Mouse (Mus musculus): ENCODE measurements at regions not wholly inside any gene's neighbourhood (a gene's known extent, or its start where the extent isn't known, plus 50 kb on each side); places are given as distances from the start of the nearest gene placed in this dataset.

GRCm38 (mm10) chr7:123059718-123060337 lies 63.9 kb upstream of the Tnrc6a start:
- DNase-seq (ENCODE audit: extremely low spot score in 1 of 2, low spot score in 1 of 2), result no peak

DNA sequence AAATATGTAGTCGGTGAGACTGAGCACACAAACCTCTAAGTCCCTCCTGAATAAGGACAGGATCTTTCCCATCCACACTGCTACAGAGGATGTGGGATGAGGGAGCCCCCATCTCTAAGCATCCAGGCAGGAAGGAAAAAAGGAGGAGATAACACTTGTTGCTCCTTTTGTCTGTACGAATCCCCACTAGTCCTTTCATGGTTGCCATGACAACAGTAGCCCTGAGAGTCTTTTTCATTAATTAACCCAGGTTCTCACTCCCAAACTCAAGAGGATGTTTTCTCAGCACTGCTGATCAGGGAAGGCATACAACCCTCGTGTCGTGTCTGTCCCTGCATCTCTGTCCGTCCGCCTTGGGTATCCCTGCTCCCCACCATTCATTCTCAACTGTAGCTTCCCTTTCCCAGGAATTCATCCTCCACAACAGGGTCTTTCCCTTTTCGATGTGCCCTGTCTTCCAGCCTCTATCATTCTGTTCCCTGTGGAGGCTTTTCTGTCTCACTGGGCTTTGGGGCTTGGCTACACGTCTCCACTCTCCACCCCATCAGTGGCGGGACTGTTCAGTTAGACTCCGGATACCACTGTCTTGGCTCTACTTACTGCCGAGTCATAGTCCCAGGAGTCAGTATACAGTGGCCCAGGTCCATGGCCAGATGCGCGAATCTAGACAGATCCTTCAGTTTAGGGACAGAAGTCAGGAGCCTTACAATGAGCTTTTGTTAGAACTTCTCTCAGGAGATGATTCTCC lies 60.2 kb upstream of the Tnrc6a start:
- no peak for DNase-seq (ENCODE audit: extremely low spot score in 1 of 2, low spot score in 1 of 2)

GRCm38 (mm10) chr7:123065951-123066351 lies 57.7 kb upstream of the Tnrc6a start:
- peak; percentile 88 to 91 for DNase-seq (ENCODE audit: extremely low spot score in 1 of 2, low spot score in 1 of 2)

- no peak for DNase-seq (ENCODE audit: extremely low spot score in 1 of 2, low spot score in 1 of 2)
Measured at GRCm38 (mm10) chr7:123067396-123067795, 56.3 kb upstream of the Tnrc6a start.

- no peak for DNase-seq (ENCODE audit: extremely low spot score in 1 of 2, low spot score in 1 of 2)
Measured at GRCm38 (mm10) chr7:123068241-123068640, 55.4 kb upstream of the Tnrc6a start.

- DNase-seq (ENCODE audit: extremely low spot score in 1 of 2, low spot score in 1 of 2), result peak in 1 of 2 experiments; percentile 40
Measured at GRCm38 (mm10) chr7:123068715-123069273, 54.9 kb upstream of the Tnrc6a start.

GRCm38 (mm10) chr7:123069280-123069679 lies 54.4 kb upstream of the Tnrc6a start:
- DNase-seq (ENCODE audit: extremely low spot score in 1 of 2, low spot score in 1 of 2), result no peak

- DNase-seq (ENCODE audit: extremely low spot score in 1 of 2, low spot score in 1 of 2), result no peak
Measured at GRCm38 (mm10) chr7:123070861-123071260, 52.8 kb upstream of the Tnrc6a start.

Measured in frontal cortex, adult 2 months (tissue).